Mouse (Mus musculus) hindbrain, embryonic 10.5 days (tissue): ENCODE data around the gene Sec24a. TPM values are rescaled to one million over a fixed set of nuclear protein-coding genes. Genes with fewer than 3 reads are reported as not detected.
"Not testable (repeated sequence)": the region's sequence is repeated elsewhere in the genome, so short reads cannot be mapped to it uniquely, and the experiment has no call there.

ENCODE experiments used
- DNase-seq: peaks from one replicate; pipeline ENCODE4 v3.0.0-alpha.2; 2017; ENCODE audit warnings: low spot score
- H3K27ac ChIP-seq: fragments of 300-500 bp; sonication (generic); 2 replicates; pipeline ENCODE4 v1.5.1; 2016; ENCODE audit warnings: mild to moderate bottlenecking, moderate library complexity
- H3K27me3 ChIP-seq: fragments of 300-500 bp; sonication (generic); 2 replicates; pipeline ENCODE4 v1.6.1; 2016; ENCODE audit warnings: mild to moderate bottlenecking; ENCODE audit not compliant: poor library complexity, insufficient read depth, severe bottlenecking
- H3K36me3 ChIP-seq: fragments of 300-500 bp; sonication (generic); 2 replicates; pipeline ENCODE4 v1.6.1; 2016; ENCODE audit warnings: mild to moderate bottlenecking, moderate library complexity
- H3K4me1 ChIP-seq: fragments of 300-500 bp; sonication (generic); replicated peaks from 2 replicates; pipeline ENCODE4 v1.6.1; 2016; ENCODE audit warnings: mild to moderate bottlenecking
- H3K4me3 ChIP-seq: fragments of 300-500 bp; sonication (generic); 2 replicates; pipeline ENCODE4 v1.5.1; 2016; ENCODE audit warnings: mild to moderate bottlenecking, moderate library complexity
- H3K9me3 ChIP-seq: fragments of 300-500 bp; sonication (generic); 2 replicates; pipeline ENCODE4 v1.6.1; 2016; ENCODE audit warnings: mild to moderate bottlenecking, moderate library complexity
- WGBS: fragments of 180-500 bp; shearing (Covaris S2); methylation state at CpG from one replicate; pipeline ENCODE4 v1.1.7; 2016; 5-methylcytosine and 5-hydroxymethylcytosine counted together
- polyA plus RNA-seq: library from polyadenylated mRNA; unstranded; fragments of >200 nt; fragmentation: Nextera tagmentation; extraction: Ambion mirVana; gene quantifications from 2 replicates; pipeline ENCODE4 v1.2.1, GENCODE M21; 2016

Sec24a gene
- 12.5 and 13.3 TPM in 2 replicates for polyA plus RNA-seq

DNA sequence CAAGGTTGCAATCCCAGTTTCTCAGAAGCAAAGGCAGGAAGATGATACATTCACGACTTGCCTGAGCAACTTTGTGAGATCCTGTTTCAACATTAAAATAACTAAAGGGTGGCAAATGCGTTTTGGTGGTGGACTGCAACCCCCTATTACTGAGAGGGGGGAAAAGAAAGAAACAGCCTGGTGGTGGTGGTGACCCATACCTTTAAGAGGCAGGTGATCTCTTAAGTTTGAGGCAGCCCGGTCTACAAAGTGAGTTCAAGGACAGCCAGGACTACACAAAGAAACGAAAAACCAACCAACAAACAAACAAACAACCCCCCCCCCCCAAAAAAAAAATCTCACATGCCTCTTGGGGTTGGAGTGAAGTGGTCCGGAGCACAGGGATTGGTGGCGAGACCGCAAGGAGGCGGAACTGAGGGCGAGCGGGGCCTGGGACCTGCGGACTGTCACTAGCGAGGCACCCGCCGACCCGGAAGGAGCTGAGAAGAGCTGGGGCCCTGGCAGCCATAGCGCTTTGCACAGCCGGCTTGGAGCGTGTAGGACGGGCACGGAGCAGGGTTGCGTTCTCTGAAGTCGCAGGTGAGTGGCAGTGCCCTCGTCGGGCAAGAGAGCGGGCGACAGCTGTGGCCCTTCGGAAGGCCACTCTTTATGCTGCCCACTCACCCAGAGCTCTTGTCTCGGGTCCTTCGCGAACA is at the start of gene Sec24a, which contains the start of gene Sar1b:
Sec24a (minus strand) TSS at position 422 of the 695 bp plus-strand sequence.
Sar1b (plus strand) TSS at position 475 of the 695 bp plus-strand sequence.
- WGBS: 1% methylated on average over 30 of the region's 30 CpGs
- peaks cover 17% of the 10 kb centered on the region for H3K4me1 ChIP-seq
- peak; percentile 82 for DNase-seq
- peak within 1 kb of the TSS; percentile 86 for H3K27ac ChIP-seq
- H3K9me3 ChIP-seq: no peaks in the 10 kb centered on the region
- H3K36me3 ChIP-seq: no peaks in the 10 kb centered on the region
- H3K4me3 ChIP-seq: peak within 1 kb of the TSS; percentile 92
- H3K27me3 ChIP-seq: no peaks in the 10 kb centered on the region

DNA sequence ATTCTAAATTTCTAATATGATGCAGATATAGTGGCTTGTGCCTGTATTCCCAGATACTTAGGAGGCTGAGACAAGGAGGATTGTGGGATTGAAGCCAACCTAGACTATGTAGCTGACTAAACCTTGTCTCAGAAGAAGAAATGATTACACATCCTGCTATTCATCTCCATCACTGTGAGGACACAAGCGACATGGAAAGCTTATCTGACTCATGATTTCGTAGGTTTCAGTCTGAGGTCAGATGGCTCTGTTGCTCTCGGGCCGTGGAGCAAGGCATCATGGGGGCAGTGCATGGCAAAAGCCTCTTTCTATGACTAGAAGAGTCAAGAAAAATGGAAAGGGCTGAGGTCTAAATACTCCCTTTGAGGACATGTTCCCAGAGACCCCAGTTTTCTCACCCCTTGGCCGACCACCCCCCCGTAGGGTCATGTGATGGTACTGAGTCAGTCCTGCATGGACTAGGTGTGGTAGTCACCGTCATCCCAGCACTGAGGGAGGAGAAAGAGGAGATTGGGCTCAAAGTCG is 48.6 kb upstream of the Sec24a start:
- Histone ChIP-seq H3K27ac (no peak overlapping the region), H3K4me1 (0 out of 2 replicates have a peak, but pooled peaks cover 5% of the 10 kb centered on the region), H3K9me3 (no peaks in the 10 kb centered on the region), H3K27me3 (no peaks in the 10 kb centered on the region), H3K36me3 (no peaks in the 10 kb centered on the region), H3K4me3 (no peak overlapping the region)
- DNase-seq: no peak
- 92% methylated on average over 8 of the region's 8 CpGs for WGBS

DNA sequence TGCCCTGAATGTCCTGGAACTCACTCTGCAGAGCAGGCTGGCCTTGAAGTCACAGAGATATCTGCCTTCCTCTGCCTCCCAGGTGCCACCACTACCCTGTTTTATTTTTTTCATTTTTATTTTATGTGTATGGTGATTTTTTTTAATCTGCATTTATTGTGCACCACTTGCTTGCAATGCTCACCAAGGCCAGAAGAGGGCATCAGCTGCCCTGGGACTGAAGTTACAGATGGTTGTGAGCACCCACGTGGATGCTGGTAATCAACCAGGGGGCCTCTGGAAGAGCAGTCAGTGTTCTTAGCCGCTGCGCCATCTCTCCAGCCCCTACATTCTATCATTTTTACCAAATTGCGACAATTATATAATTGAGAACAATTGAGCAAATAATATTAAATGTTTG is 47.8 kb upstream of the Sec24a start:
- Histone ChIP-seq H3K4me3 (no peak overlapping the region), H3K9me3 (no peaks in the 10 kb centered on the region), H3K4me1 (0 out of 2 replicates have a peak, but pooled peaks cover 4% of the 10 kb centered on the region), H3K27ac (no peak overlapping the region), H3K27me3 (no peaks in the 10 kb centered on the region), H3K36me3 (no peaks in the 10 kb centered on the region)
- no peak for DNase-seq
- WGBS: 87% methylated on average over 4 of the region's 4 CpGs

DNA sequence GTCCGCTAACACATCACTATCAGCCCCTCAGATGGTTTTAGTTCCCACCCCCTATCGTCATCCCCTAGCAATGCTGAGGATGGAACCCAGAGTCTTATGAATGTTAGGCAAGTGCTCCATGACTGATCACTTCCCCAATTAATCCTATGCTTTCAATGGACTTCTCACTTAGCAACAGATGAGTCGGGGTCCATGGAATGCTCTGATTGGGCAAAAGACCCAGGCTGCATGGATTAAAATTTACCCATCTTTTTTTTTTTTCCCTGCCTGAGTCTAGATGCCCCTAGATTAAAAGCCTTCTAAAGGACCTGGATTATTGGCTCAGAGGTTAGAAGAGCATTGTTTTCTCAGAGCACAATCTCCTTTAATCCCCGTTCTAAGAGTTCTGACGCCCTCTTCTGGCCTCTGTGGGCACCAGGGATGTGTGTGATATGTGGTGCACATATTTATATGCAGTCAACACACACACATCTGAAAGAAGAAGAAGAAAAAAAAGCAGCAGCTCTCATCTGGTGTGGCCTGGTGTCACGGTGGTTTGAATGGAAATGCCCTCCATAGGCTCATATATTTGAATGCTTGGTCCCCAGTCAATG is 46.3 kb upstream of the Sec24a start:
- no peak for DNase-seq
- Histone ChIP-seq H3K4me1 (peaks cover 6% of the 10 kb centered on the region), H3K4me3 (no peak overlapping the region), H3K36me3 (no peaks in the 10 kb centered on the region), H3K27me3 (no peaks in the 10 kb centered on the region), H3K27ac (no peak overlapping the region), H3K9me3 (no peaks in the 10 kb centered on the region)
- 65% methylated on average over 6 of the region's 6 CpGs for WGBS

DNA sequence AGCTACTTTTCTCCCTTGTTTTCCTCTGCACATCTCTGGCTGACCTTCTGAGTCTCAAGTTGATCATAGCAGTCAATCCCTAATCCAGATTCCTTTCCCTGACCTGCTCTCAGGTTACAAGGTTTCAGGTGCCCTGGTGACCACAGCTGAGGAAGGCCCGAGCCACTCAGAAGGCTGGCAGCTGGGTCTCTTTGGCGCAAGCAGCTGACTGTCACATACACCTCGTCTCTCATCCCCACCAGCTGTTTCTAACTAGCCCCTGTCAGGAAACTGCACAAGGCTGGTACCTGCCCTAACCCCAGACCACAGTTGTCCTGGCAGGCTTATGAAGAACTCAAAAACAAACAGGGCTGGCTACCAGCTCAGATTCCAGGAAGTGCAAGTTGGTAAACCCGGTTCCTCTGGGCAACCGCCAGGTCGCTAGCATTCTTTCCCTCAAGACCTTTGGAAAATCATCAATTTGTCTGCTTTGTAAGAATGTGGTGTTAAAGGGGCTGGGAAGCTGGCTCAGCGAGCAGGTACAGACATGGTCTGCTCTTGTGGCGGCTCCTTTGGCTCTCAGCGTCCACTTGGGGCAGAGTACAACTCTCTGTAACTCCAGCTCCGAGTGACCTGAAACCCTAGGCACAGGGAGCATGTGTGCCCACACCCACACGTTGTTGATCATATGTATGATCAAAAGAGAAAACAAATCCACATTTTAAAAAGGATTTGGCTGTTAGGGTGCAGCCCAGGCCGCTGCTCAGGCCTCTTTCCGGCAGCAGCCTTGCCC is 43.9 kb upstream of the Sec24a start:
- 55% methylated on average over 13 of the region's 13 CpGs for WGBS
- no peaks in the 10 kb centered on the region for H3K27me3 ChIP-seq
- no peaks in the 10 kb centered on the region for H3K36me3 ChIP-seq
- H3K9me3 ChIP-seq: no peaks in the 10 kb centered on the region
- no peak for DNase-seq
- H3K4me3 ChIP-seq: no peak overlapping the region
- H3K4me1 ChIP-seq: peaks cover 6% of the 10 kb centered on the region
- no peak overlapping the region for H3K27ac ChIP-seq

DNA sequence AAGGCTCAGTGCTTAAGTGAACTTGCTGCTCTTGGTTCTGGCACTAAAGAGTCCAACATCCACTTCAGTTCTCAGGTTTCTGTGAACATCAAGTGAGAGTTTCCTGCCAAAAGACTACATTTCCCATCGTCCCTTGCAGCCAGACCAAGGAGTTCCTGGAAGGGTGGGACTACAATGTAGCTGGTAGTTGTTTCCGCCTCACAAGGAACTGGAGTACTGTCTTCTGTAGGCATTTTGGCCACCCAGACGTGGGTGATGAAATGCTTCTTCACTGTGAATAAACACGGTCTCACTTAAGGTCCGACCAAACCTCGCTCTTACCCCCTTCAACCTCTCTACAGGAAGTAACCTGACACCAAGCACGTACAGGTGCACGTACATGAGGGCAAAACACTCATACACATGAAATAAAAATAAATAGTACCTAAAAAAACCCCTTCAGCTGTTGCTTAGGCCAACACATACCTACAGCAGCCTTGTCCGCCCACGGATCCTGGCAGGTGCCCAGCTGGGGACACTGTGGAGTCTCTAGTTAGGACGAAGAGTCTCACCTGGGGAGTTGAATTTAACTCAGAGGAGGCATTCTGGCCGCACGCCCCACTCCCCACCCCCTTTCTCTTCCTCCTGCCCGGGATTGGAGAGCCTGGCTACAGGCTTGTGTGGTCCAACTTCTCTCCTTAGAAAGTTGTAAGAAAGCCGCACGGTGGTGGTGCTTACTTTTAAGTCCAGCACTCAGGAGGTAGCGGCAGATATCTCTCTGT is 42.0 kb upstream of the Sec24a start:
- Histone ChIP-seq H3K27ac (peak overlapping the region; percentile 81), H3K9me3 (no peaks in the 10 kb centered on the region), H3K4me3 (peak overlapping the region; percentile 58), H3K4me1 (peaks cover 10% of the 10 kb centered on the region), H3K36me3 (no peaks in the 10 kb centered on the region), H3K27me3 (no peaks in the 10 kb centered on the region)
- DNase-seq: peak; percentile 61
- 17% methylated on average over 17 of the region's 17 CpGs for WGBS

DNA sequence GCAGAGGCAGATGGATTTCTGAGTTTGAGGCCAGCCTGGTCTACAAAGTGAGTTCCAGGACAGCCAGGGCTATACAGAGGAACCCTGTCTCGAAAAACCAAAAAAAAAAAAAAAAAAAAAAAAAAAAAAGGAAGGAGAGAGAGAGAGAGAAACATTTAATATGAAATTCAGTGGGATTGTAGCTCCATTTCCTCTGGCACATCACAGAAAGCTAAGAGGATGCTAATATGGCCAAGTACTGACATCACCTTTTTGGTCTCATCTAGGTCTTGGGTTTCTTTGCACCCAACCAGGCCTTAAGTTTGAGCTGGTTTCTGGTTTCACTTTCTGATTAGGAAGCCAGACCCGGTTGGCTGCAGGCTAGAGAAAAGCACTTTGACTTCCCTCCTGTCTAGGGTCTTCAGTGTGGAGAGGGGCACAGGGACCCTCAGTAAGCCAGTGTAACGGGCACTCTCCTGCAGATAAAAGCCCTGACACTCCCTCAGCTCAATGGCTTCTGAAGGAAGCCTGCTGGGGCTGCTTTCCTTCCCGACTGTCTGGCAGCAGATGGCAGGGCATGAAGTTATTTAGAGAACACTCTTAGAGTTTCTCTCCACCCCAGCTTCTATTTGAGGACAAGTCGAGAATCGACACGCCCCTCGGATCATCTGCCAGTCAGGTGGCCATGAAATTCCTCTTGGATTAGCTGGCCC is 37.3 kb upstream of the Sec24a start:
- peaks cover 10% of the 10 kb centered on the region for H3K4me1 ChIP-seq
- DNase-seq: no peak
- no peaks in the 10 kb centered on the region for H3K9me3 ChIP-seq
- H3K27ac ChIP-seq: no peak overlapping the region
- H3K4me3 ChIP-seq: no peak overlapping the region
- 48% methylated on average over 8 of the region's 8 CpGs for WGBS
- H3K36me3 ChIP-seq: no peaks in the 10 kb centered on the region
- H3K27me3 ChIP-seq: no peaks in the 10 kb centered on the region

DNA sequence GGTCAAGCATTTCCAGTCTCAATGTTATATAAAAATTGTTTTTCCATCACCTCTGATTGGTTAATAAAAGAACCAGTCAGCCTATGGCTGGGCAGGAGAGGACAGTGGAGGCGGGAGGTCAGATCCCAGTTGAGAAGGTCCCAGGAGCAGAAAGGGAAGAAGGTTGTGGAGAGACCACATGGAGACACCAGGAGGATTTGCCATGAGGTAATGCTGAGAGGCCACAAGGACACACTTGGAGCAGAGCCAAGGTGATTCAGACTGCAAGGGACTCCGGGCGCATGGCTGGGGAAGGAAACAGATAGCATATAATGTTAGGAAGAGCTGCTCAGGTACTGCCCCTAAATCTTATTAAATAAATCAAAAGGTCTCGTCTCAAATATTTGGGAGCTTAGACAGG is 32.8 kb upstream of the Sec24a start:
- no peaks in the 10 kb centered on the region for H3K27me3 ChIP-seq
- no peak for DNase-seq
- no peaks in the 10 kb centered on the region for H3K9me3 ChIP-seq
- H3K36me3 ChIP-seq: peaks cover 20% of the 10 kb centered on the region
- WGBS: 93% methylated on average over 4 of the region's 4 CpGs
- H3K27ac ChIP-seq: no peak overlapping the region
- peaks cover 4% of the 10 kb centered on the region; the same call in 1 of the 2 replicates for H3K4me1 ChIP-seq
- no peak overlapping the region for H3K4me3 ChIP-seq

DNA sequence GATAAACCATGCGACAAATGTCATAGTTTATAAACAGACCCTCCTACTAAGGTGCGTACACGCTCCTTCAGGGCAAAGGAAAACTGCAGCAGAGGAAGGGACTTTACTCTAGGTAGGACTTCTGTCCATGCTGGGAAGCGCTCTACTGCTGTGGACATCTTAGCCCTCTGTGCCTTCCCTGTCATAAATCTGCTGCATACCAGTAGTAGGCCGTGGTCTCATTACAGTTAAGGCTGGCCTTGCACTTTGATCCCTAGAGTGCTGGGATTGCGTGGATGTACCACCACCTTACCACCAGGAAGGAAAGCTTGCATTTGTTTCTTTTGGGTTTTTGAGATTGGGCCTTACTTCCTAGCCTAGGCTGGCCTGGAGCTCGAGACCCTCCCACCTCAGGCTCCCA is 27.2 kb upstream of the Sec24a start:
- no peaks in the 10 kb centered on the region for H3K4me1 ChIP-seq
- peaks cover 3% of the 10 kb centered on the region; the same call in 1 of the 2 replicates for H3K9me3 ChIP-seq
- no peaks in the 10 kb centered on the region for H3K27me3 ChIP-seq
- 96% methylated on average over 7 of the region's 7 CpGs for WGBS
- H3K36me3 ChIP-seq: peaks cover 72% of the 10 kb centered on the region
- DNase-seq: no peak
- no peak overlapping the region for H3K4me3 ChIP-seq
- H3K27ac ChIP-seq: no peak overlapping the region

DNA sequence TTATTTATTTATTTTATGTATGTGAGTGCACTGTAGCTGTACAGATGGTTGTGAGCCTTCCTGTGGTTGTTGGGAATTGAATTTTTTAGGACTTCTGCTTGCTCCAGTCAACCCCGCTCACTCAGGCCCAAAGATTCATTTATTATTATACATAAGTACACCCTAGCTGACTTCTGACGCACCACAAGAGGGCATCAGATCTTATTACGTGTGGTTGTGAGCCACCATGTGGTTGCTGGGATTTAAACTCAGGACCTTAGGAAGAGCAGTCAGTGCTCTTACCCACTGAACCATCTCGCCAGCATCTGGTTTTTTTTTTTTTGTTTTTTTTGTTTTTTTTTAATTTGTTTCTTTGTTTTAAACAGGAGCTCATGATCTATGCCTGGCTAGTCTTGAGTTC is 26.3 kb upstream of the Sec24a start:
- not testable (repeated sequence) for H3K27ac ChIP-seq, H3K9me3 ChIP-seq, H3K4me1 ChIP-seq, H3K4me3 ChIP-seq, DNase-seq, H3K27me3 ChIP-seq
- 85% methylated on average over 4 of the region's 4 CpGs for WGBS
- peaks cover 77% of the 10 kb centered on the region for H3K36me3 ChIP-seq

DNA sequence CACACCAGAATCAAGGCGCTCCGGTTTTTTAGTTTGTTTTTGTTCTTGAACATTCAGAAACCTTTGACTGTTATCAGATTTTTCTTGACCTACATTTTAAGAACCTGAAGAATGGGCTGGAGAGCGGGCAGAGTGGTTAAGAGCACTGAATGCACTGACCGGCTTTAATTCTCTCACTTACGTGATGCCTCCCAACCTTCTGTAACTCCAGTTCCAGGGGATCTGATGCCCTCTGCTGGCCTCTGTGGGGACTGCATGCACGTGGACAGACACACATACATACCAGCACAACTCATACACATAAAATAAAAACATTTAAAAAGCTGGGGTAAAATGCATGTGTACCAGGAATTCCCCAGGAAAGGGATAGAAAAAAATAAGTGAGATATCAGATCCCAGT is 22.5 kb upstream of the Sec24a start:
- Histone ChIP-seq H3K4me1 (no peaks in the 10 kb centered on the region), H3K9me3 (peaks cover 4% of the 10 kb centered on the region; the same call in 1 of the 2 replicates), H3K27ac (no peak overlapping the region), H3K4me3 (no peak overlapping the region), H3K27me3 (no peaks in the 10 kb centered on the region), H3K36me3 (peaks cover 87% of the 10 kb centered on the region)
- DNase-seq: peak; percentile 42
- WGBS: 92% methylated on average over 6 of the region's 6 CpGs

DNA sequence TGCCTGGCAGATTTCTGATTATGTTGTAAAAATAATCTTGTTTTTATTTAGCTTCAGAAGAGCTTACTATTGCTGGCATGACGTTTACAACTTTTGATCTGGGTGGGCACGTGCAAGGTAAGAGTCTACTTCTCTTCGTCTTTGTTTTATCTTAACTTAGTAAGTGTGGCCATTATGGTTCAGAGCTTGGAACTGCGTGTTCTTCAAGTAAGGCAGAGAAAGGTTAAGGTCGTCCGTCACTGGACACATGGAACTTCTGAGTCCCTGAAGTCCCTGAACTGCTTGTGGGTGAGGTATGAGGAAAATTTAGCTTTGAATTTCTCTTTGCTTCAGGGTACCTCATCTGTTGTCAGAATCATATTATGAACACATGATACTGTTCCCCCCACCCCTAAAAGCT is 19.3 kb upstream of the Sec24a start:
- Histone ChIP-seq H3K36me3 (peaks cover 72% of the 10 kb centered on the region), H3K27ac (no peak overlapping the region), H3K4me3 (no peak overlapping the region), H3K27me3 (no peaks in the 10 kb centered on the region), H3K4me1 (no peaks in the 10 kb centered on the region), H3K9me3 (peaks cover 4% of the 10 kb centered on the region; the same call in 1 of the 2 replicates)
- DNase-seq: no peak
- WGBS: 92% methylated on average over 6 of the region's 6 CpGs
